Mouse (Mus musculus) right cerebral cortex, postnatal 10 days (tissue): ENCODE measurements at regions not wholly inside any gene's neighbourhood (a gene's known extent, or its start where the extent isn't known, plus 50 kb on each side); places are given as distances from the start of the nearest gene placed in this dataset.
"Not testable (repeated sequence)": the region's sequence is repeated elsewhere in the genome, so short reads cannot be mapped to it uniquely, and the experiment has no call there.

Experiments used
- DNase-seq, 2 experiments: peaks; one replicate each; pipeline ENCODE4 v3.0.0; 2021; ENCODE audit warnings: low spot score in 2 of 2

GRCm38 (mm10) chr1:113932492-113932891, 1752.1 kb upstream of the Cntnap5a start:
- no peak for DNase-seq

- DNase-seq, result no peak
These were observed 1726.4 kb upstream of the Cntnap5a start for GRCm38 (mm10) chr1:113958016-113958751.

GRCm38 (mm10) chr1:113959267-113959666, 1725.3 kb upstream of the Cntnap5a start:
- not testable (repeated sequence) for DNase-seq

- not testable (repeated sequence) for DNase-seq
These were observed 1720.6 kb upstream of the Cntnap5a start for GRCm38 (mm10) chr1:113963931-113964330.

GRCm38 (mm10) chr1:113964431-113964830, 1720.1 kb upstream of the Cntnap5a start:
- DNase-seq, result no peak

- no peak for DNase-seq
These were observed 1713.9 kb upstream of the Cntnap5a start for GRCm38 (mm10) chr1:113970617-113971016.

GRCm38 (mm10) chr1:113980111-113980510, 1704.4 kb upstream of the Cntnap5a start:
- DNase-seq, result no peak

GRCm38 (mm10) chr1:113989676-113990296, 1694.8 kb upstream of the Cntnap5a start:
- DNase-seq, result no peak

- peak; percentile 16 to 19 for DNase-seq
These were observed 1692.1 kb upstream of the Cntnap5a start for GRCm38 (mm10) chr1:113992488-113992887.

- no peak for DNase-seq
These were observed 1646.7 kb upstream of the Cntnap5a start for GRCm38 (mm10) chr1:114037877-114038276.

- DNase-seq, result no peak
These were observed 1645.2 kb upstream of the Cntnap5a start for GRCm38 (mm10) chr1:114039383-114039782.

- no peak for DNase-seq
These were observed 1621.5 kb upstream of the Cntnap5a start for GRCm38 (mm10) chr1:114063097-114063496.

- DNase-seq, result no peak
These were observed 1610.0 kb upstream of the Cntnap5a start for GRCm38 (mm10) chr1:114074506-114074905.
